Mouse (Mus musculus) urinary bladder, adult 18-20 months (tissue): ENCODE results near the gene Rffl.

Experiments used
- DNase-seq, 2 experiments: peaks; one replicate each; pipeline ENCODE4 v3.0.0; 2022; ENCODE audit warnings: low spot score in 2 of 2, mixed read lengths in 2 of 2

Gene Rffl

DNA sequence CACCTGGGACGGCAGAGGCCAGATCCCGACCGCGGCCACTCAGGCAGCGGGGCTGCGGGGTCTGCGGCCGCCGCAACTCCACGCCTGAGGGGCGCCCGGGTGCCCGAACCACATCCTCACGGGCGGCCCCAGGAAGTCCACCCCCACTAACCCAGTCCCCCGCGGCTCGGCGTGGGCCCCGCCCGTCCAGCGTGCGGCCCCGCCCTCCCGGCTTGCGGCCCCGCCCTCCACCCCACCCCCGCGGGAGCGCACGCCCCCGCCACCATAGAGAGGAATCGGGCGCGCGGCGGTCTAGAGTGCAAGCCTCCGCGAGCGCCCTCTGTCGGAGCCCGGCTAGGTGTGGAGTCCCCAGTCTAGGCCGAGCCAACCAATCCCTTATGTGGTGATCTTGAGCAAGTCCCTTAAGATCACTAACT, at the start of gene Rffl:
Rffl (minus strand) TSS at position 180 of the 416 bp plus-strand sequence.
- DNase-seq: peak; percentile 88 to 91

DNA sequence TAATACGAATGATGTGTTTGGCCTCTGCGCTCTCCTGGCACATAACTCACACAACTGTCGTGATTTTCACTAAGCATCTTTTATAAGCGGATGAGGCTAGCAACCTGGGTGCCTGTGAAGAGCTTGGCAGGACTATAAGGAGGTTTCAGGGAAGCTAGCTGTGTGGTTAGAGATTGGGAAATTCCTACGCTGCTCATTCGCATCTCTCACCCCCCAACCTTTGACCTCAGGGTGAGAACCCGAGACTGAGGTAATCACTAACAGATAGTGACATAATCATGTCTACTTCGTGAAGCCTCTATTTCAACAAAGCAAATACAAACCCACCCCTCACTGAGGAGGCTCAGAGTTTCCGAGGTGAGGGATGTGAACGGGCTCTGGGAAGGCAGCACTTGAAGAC, 49.8 kb upstream of the Rffl start:
- no peak for DNase-seq

DNA sequence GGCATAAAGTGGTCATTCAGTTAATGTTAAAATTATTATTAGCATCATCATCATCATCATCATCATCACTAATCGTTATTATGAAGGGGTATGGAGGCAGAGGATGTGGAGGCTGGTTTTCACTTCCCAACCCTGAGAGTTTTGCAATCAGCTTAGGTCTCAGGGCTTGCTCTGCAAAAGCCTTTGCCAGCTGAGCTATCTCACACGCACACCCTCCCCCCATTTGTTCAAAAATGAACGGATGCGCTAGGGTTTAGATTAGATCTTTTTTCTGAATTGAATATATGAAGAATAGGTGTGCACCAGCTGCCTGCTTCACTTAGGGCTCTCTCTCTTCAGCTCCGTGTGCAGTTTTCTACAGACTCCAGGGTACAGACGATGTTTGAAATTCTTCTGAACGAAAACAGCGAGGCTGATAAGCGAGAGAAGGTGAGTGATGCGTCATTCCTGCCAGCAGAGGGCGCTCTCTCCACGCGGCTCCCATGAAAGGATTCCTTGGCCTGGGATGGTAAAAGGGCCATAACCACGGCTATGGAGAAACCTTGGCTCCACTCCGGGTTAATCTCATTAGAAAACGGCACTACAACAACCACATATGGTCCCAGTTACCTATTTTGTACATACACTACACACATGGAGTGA, 43.8 kb upstream of the Rffl start:
- DNase-seq: peak; percentile 54 to 78

DNA sequence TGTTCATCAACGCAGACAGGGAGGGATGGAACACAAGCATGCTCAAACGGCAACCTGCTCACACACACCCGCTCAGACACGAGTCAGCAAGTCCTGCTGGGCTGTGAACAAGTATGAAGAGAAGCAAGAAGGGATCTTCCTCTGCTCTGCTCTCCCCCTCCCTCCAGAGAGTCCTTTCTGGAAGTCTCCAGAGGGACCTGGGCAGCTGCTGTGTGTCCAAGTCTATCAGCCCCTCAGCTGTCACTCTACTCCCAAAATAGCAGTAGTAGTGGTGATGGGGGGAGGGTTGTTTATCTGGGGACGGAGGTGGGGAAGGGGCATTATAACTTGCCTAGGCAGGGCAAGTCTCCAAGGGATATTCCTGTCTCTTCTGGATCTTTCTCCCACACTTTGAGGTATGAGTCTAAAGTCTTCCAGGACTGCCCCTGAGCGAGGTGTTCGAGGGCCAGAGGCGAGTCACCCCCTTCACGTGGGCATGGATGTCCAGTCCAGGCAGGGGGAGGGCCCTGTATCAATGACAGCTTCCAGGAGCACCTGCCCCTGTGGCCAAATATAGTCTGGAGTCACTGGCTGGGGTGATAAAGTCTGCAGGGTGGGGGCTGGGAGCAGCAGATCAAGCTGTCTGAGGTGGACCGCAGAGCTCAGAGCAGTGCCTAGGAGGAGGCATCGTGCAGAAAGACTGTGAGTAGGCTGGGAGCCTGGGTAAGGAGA, 39.8 kb upstream of the Rffl start:
- no peak for DNase-seq

DNA sequence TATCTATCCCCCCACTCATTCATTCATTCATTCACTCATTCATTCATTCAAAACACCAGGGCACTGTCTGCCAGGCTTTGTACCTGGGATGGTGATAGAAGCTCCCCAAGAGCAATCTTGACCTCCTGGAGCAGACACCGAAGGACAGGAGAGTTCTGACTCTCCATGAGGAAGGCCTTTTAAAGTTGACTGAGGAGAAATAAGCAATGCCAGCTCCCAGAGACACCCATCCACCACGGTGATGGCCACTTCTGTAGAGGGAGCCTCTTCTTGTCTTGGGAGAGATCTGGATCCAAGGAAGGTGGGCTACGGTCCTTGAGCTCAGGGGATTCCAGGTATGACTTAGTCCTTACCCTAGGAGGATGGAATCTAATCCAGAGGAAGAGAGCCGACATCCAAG, 39.2 kb upstream of the Rffl start, which contains the start of gene Unc45b:
Unc45b (plus strand) TSS at position 301 of the 400 bp plus-strand sequence.
- no peak for DNase-seq

DNA sequence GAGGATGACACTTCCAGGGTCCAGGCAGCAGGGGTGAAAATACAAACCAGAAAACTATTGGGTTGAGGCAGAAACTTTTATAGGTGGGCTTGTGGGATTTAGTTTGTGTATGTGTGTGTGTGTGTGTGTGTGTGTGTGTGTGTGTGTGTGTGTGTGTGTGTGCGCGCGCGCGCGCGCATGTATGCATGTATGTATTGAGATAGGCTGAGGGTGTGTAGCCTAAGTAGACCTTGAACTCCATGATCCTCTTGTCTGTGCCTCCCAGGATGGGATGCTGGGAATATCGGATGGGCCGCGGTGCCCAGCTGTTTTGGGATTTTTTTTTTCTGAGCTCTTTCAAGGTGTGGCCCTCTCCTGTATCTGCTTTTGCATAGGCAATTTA, 37.6 kb upstream of the Rffl start:
- no peak for DNase-seq

DNA sequence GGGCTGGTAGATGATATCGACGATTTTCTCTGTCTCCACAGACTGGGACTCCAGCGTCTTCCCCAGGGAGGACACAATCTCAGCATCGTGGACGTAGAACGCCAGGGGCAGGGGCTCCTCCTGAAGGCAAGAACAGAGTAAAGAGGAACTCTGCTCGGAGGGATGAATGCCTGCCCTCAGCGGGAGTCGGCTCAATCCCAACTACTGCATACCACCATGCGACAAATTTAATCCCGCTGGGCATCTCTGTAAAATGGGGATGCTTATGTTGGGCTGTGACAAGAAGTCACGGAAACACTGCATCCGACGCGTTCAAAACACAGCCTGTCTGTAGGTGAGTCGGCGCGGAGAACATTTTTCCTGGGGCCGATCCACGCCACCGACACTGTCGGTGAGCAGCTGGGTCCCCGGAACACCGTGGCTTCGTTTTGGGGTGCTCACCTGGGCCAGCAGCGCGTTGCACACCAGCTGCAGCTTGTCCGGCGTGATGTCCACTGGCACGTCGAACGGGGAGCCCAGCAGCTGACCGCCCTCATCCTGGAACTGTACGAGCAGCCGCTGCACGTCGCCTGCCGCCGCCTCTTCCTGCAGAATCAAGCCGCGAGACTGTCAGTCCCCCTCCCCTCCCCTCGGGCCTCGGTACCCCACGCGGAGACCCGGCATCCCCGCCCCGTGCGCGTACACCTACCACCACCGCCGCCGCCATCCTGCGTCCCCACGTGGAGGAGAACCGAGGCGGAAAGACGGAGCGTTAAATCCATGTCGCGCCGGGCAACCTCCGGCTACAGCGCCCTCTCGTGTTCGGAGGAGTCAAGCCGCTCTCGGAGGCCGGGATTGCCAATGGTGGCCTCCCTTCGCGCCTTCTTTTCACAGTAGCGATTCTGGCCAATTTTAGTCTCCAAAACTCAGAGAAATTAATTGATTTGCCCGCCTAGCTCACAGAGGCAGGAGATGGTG, 36.9 kb upstream of the Rffl start, which contains the start of gene Nle1:
Nle1 (minus strand) TSS at position 761 of the 957 bp plus-strand sequence.
- peak; percentile 85 to 96 for DNase-seq

DNA sequence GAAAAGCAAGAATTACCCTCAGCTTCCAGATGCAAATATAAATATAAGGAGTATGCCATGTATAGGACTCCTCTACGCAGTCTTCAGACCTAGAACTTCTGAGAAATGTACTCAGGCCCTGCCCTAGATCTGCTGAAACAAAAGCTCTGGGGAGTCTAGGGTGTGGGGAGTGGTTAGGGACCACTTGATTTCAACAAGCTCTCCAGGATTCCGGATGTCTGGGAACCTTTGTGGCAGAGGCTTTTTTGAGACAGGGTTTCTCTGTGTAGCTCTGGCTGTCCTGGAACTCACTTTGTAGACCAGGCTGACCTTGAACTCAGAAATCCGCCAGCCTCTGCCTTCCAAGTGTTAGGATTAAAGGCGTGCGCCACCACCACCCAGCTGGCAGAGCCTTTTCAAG, 34.8 kb upstream of the Rffl start:
- no peak for DNase-seq

DNA sequence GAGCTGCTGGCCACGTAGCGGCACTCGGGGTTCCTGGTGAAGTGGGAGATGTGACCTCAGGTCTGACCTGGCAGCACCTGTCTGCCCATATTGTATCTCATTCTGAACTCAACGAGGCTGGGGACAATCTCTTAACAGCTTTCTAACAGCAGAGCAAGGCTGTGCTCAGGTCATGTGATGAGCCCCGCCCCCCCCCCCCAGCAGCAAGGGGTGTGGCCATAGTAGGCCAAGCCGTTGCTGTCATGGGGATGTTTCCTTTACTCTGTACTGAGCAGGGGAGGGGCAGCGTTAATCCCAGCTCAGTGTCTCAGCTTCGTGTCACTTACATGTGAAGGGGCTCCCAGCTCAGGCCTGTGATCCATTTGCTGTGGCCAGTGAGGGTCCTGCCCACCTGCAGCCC, 33.9 kb upstream of the Rffl start:
- no peak for DNase-seq

DNA sequence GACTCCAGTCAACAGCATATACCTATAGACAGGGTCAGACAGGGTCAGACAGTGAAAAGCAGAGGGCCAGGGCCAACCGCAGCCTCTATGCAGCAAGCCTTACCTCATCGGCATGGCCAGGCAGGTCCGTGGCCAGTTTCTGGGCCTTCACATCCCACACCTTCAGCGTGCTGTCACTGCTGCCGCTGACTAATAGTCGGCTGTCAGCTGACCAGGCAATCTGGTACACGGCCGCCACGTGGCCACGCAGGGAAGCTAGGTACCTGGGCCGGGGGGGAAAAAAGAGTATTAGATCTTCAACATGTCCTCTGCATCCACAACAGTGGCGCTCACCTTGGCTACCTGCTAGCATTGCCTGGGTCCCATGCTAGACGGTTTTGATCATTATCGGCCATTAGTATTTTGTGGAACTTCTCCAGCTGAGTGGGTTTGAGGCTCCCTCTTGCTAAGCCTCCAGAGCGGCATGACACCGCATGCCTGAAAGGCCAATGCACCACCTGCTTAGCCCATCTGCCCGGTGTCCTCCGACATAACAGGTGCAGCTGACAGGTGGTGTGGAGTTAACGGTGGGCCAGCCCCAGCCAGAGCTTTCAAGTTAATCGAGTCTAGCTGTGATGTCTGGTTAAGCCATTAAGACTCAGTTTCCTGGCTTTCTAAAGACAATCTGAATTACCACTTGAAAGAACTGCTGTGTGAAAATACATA, 30.7 kb upstream of the Rffl start:
- DNase-seq: no peak

DNA sequence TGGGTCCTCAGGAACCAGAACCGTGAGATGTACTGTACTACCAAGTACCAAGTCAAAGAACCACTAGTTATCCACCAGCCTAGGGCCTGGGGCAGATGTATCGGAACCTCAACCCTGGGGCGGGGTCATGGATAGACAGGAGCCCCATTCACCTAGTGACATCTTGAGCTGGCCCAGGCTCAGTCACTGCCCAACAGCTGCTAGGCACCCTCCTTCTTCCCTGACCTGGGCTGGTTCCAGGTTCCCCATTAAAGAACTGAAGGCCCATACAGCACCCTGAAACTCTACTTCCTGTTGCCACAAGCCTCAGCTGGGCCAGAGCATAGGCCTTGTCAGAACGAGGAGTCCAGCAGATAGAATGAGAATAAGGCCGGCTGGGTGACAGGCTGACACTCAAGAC, 28.7 kb upstream of the Rffl start:
- no peak for DNase-seq

DNA sequence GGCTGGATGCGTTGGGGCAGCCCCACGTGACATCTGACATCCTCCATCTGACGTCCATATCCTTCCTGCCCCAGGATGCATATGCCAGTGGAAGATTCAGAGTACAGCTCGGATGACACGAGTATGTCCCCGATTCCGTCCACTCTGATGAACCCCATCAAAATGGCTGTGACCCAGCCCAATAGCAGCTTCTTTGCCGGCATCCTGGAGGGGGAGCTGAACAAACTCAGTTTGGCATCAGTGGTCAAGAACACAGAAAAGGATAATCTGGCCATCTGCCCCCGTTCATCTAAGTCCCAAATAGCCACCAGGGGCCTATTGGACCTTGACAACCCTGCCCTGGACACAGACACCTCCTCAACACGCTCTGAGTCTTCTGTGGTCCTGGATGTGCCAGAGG, 26.5 kb upstream of the Rffl start:
- no peak for DNase-seq

DNA sequence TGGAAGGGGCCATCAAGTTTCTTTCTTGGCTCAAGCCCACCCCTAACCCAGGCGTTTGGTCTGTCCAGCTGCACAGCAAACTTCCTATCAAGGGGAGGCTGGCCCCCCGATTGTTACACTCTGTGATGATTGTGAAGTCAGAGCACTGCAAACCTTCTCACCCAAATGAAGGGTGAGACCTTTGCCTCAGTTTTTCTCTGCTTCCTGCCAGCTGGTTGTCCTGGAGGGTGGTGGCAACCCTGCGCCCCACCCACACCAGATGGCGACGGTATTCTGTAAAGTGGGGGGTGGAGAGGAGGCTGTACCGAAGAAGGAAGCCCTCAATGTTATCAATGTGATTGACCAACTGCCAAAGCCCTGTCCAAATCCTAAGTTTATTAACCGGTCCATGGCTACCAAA, 20.9 kb upstream of the Rffl start, which contains the start of gene Fndc8:
Fndc8 (plus strand) TSS at position 189 of the 400 bp plus-strand sequence.
- DNase-seq: no peak

DNA sequence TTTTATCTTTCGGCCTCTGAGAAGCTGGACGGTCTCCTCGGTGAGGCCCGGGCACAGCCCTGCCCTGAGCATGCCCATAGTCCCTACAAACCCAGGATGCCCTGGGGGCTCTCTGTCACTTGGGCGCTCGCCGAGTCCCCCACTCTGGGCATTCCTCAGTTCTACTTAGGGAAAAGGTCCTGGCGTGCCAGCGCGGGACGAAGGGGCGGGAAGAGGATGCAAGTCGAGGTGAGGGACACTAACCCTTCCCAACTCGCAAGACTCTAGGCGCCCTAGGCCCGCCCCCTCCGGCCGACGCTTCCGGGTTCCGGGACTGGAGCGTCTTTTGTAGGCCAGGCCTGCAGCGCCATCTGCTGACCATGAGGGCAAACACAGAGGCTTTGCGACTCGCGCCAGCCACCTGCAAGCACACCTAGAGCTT, 19.3 kb upstream of the Rffl start, which contains the start of gene Rad51d:
Rad51d (minus strand) TSS at position 273 of the 421 bp plus-strand sequence.
- peak; percentile 92 for DNase-seq

DNA sequence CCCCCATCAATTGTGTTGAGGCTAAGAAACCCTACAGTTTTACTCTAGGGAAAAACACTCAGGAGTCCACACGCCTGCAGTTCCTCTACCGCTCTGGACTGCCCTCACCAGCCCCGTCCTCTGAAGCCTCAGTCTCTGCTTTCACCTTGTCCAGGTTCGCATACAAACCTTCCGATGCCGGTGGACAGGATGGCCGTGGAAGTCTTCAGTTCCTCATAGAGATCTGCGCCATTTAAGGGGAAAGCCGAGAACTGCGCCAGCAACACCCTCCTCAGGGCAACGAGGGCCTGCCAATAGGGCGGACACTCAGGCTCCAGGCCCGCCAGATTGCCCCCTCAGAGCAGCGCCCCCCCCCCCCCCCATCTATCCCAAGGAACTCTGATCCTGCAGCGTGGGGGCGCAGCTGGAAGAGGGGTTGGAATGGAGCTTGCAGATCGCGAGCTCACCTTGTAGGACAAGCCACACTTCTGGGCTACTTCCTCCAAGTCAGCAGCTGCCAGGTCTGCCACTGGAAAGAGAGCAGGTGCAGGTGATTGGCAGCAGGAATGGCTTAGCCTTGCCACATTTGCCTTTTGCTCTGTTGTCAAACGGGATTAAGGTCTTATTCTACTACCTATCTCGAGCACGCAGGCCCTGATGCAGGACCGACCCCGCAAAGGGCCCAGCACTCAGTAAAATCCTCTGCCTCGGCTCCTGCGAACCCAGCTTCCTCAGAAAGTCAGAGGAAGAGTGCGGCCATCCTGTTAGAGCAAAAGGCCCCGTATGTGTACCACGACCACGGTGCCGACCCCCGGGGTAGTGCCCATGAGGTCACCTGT, 18.7 kb upstream of the Rffl start:
- DNase-seq: peak in 1 of 2 experiments; percentile 26

DNA sequence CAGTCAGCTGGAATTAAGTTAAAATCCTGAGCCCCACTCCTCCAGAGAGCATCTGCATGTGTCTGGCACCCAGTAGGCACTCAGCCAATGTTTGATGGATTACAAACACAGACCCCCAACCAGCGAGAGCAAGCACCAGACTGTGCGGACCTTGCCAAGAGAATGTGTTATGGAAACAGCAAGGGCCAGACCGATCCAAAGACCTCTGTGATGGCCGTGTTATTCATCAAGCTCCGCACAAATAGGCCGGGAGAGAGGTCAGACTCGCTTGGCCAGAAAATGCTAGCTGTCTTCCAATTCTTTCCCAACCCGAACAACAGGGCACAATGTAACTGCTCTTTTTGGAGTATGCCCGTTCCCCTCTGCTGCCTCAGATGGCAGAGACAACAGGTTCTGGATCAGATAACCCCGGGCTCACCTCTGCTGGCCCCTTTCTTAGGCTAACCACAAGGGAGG, 17.5 kb upstream of the Rffl start:
- DNase-seq: peak in 1 of 2 experiments; percentile 6

DNA sequence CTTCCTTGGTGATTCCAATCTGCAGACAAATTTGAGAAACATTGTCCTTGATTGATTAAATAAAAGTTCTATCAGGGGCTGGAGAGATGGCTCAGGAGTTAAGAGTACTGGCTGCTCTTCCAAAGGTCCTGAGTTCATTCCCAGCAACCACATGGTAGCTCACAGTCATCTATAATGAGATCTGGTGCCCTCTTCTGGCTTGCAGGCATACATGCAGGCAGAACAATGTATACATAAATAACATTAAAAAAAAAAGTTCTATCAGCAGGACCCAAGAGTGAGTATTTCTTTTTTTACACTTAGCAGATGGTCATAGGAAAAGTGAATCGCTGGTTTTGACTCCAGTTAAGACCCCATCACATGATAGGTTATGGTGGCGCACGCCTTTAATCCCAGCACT, 15.5 kb upstream of the Rffl start:
- DNase-seq: no peak

DNA sequence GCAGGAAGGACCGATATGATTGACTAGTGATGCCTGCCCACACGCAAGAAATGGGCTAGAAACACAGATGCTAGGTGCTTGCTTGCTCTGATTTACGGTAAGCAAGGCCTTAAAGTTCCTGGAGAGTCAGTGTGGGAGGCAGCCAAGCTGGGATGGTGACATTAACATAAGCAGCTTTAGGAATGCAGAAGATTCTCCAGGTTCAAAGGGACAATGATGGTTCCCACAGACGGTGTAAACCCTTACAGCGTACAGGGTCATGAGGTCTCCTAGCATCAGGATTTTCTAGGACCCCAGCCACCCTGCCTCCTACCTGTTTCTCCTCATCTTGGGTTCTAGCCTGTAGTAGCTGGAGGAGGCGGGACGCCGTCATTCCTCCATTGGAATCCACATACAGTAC, 12.2 kb upstream of the Rffl start:
- DNase-seq: no peak

DNA sequence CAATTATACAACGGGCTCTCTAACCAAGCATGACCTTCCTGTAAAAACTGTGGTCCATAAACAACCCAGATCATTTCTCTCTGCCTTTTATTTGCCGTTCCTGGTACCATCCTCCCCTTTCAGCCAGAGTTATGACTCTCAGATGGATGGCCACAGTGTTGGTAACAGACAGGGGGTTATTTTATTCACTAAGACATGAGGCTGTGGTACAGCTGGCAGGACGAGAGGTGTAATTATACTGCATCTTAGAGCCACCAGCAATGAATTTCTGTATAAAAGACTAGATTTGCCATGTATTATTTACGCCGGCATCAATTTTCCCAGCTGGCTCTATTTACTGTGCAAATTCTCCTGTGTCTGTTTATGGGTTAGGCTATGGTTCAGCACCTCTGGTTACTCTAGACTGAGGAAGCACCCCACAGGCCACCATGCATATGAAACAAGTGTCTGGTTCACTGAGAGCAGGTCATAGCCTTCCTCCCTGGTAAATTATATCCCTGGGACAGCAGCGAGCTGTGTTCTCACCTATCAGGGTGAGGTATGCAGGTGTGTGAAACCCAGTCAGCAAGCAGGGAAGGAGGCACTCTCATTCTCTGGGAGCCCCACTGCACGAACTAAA, 6.8 kb upstream of the Rffl start:
- no peak for DNase-seq

DNA sequence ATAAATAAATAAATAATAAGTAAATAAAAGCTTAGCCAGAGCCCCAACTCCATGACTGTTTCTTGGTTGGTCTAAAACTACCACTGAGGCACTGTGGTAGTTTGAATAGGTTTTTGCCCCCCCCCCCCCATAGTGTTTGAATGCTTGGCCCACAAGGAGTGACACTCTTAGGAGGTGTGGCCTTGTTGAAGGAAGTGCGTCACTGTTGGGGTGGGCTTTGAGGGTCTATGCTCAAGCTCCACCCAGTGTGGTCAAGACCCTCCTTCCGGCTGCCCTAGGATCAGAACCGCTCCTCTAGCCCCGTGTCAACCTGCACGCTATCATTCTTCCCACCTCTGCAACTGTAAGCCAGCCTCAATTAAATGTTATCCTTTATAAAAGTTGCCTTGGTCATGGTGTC, 4.6 kb upstream of the Rffl start:
- no peak for DNase-seq
